Mouse (Mus musculus) thymus, adult 2 months (tissue): ENCODE measurements around the gene Gm21969.

Experiments
- CTCF ChIP-seq: fragments of 200-500 bp; IDR thresholded peaks from 2 replicates; pipeline ENCODE4 v1.5.1; 2012; ENCODE audit warnings: mild to moderate bottlenecking, control low read depth, low read length, moderate library complexity, borderline replicate concordance; ENCODE audit not compliant: control insufficient read depth, poor library complexity, insufficient read depth; ENCODE audit errors: extremely low read depth
- POLR2A ChIP-seq: fragments of 200-500 bp; IDR thresholded peaks from 2 replicates; pipeline ENCODE4 v1.6.1; 2012; ENCODE audit warnings: mild to moderate bottlenecking, low read length, control low read depth, moderate library complexity; ENCODE audit not compliant: control insufficient read depth, poor library complexity, insufficient read depth; ENCODE audit errors: extremely low read depth

DNA sequence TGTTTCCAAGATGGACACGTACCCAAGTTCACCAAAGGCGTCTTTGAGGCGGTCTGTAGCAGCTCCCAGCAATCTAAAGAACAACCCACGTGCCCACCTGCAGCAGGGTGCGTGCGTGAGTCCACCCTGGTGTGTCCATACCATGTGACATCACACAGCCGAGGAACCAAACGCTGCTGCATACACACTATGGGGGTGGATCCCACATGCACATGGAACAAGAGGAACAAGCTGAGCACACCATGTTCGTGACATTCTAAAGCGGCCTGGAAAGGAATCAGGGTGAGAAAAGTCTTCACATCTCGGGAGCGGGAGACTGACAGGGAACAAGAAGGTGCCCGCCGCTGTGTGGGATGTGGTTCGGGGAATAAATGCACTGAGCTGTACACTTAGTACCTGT is 34.6 kb upstream of the Gm21969 start:
- TF ChIP-seq CTCF (no peak), POLR2A (no peak)
